Mouse (Mus musculus) midbrain, embryonic 11.5 days (tissue): ENCODE data around the gene Dusp12. TPM values are rescaled to one million over a fixed set of nuclear protein-coding genes. Genes with fewer than 3 reads are reported as not detected.

Source experiments
- ATAC-seq: fragments of 200-750 bp; cut with Nextera tagmentation; 2 replicates; pipeline ENCODE4 v1.8.0; 2017; ENCODE audit warnings: moderate TSS enrichment, moderate library complexity; ENCODE audit not compliant: low FRiP score
- DNase-seq: peaks from one replicate; pipeline ENCODE4 v3.0.0; 2015; ENCODE audit warnings: low spot score; ENCODE audit errors: missing footprints
- H3K27ac ChIP-seq: fragments of 300-500 bp; sonication (generic); 2 replicates; pipeline ENCODE4 v1.5.1; 2014; ENCODE audit warnings: low read depth, low read length
- H3K27me3 ChIP-seq: fragments of 300-500 bp; sonication (generic); 2 replicates; pipeline ENCODE4 v1.6.1; 2014; ENCODE audit warnings: mild to moderate bottlenecking, low read length, moderate library complexity, mixed read lengths; ENCODE audit not compliant: control insufficient read depth, insufficient read depth
- H3K36me3 ChIP-seq: fragments of 300-500 bp; sonication (generic); 2 replicates; pipeline ENCODE4 v1.6.1; 2014; ENCODE audit warnings: mild to moderate bottlenecking, low read length, moderate library complexity, mixed read lengths; ENCODE audit not compliant: control insufficient read depth, insufficient read depth
- H3K4me1 ChIP-seq: fragments of 300-500 bp; sonication (generic); 2 replicates; pipeline ENCODE4 v1.6.1; 2014; ENCODE audit warnings: low read length; ENCODE audit not compliant: control insufficient read depth, insufficient read depth
- H3K4me2 ChIP-seq: fragments of 300-500 bp; sonication (generic); 2 replicates; pipeline ENCODE4 v1.6.1; 2014; ENCODE audit warnings: mild to moderate bottlenecking, moderate library complexity
- H3K4me3 ChIP-seq: fragments of 300-500 bp; sonication (generic); 2 replicates; pipeline ENCODE4 v1.5.1; 2014; ENCODE audit warnings: low read depth, low read length
- H3K9ac ChIP-seq: fragments of 300-500 bp; sonication (generic); 2 replicates; pipeline ENCODE4 v1.6.1; 2014; ENCODE audit warnings: low read length
- H3K9me3 ChIP-seq: fragments of 300-500 bp; sonication (generic); 2 replicates; pipeline ENCODE4 v1.6.1; 2016; ENCODE audit warnings: low read length; ENCODE audit not compliant: control insufficient read depth
- WGBS: fragments of 180-500 bp; shearing (Covaris S2); extraction: QIAGEN DNeasy Blood & Tissue Kit; methylation state at CpG from one replicate; pipeline ENCODE4 v1.1.7; 2014; 5-methylcytosine and 5-hydroxymethylcytosine counted together
- polyA plus RNA-seq: library from polyadenylated mRNA; unstranded; fragments of >200 nt; fragmentation: Nextera tagmentation; extraction: Ambion mirVana; gene quantifications from 2 replicates; pipeline ENCODE4 v1.2.1, GENCODE M21; 2014

Gene Dusp12
- polyA plus RNA-seq, 1 experiment from 2014 or later = 28.9 TPM

GRCm38 (mm10) chr1:170924485-170924884 is 39.1 kb upstream of the Dusp12 start:
- ATAC-seq (no peak), DNase-seq (no peak)
- Histone ChIP-seq H3K36me3 (no peaks in the 10 kb centered on the region), H3K27ac (no peak overlapping the region), H3K4me2 (no peak overlapping the region), H3K27me3 (no peaks in the 10 kb centered on the region), H3K4me3 (no peak overlapping the region), H3K9ac (no peak overlapping the region), H3K4me1 (no peaks in the 10 kb centered on the region), H3K9me3 (no peaks in the 10 kb centered on the region)
- WGBS = 86% methylated on average over 6 of the region's 6 CpGs

GRCm38 (mm10) chr1:170919308-170919707 is 34.0 kb upstream of the Dusp12 start:
- Histone ChIP-seq H3K4me2 (no peak overlapping the region), H3K4me1 (no peaks in the 10 kb centered on the region), H3K9ac (no peak overlapping the region), H3K9me3 (no peaks in the 10 kb centered on the region), H3K27me3 (no peaks in the 10 kb centered on the region), H3K27ac (no peak overlapping the region), H3K4me3 (no peak overlapping the region), H3K36me3 (no peaks in the 10 kb centered on the region)
- DNase-seq (peak; percentile 70), ATAC-seq (no peak)
- WGBS = 91% methylated on average over 8 of the region's 8 CpGs

GRCm38 (mm10) chr1:170915657-170916056 is 30.3 kb upstream of the Dusp12 start:
- no peak overlapping the region for H3K4me3 ChIP-seq
- H3K4me2 ChIP-seq = no peak overlapping the region
- no peak overlapping the region for H3K9ac ChIP-seq
- no peaks in the 10 kb centered on the region for H3K27me3 ChIP-seq
- no peaks in the 10 kb centered on the region for H3K36me3 ChIP-seq
- 81% methylated on average over 5 of the region's 5 CpGs for WGBS
- no peaks in the 10 kb centered on the region for H3K9me3 ChIP-seq
- DNase-seq = no peak
- ATAC-seq = no peak
- no peak overlapping the region for H3K27ac ChIP-seq
- no peaks in the 10 kb centered on the region for H3K4me1 ChIP-seq

- peaks cover 14% of the 10 kb centered on the region for H3K27me3 ChIP-seq
- H3K4me3 ChIP-seq = no peak within 1 kb of the TSS
- H3K4me2 ChIP-seq = no peak within 1 kb of the TSS
- H3K4me1 ChIP-seq = peaks cover 5% of the 10 kb centered on the region; the same call in 1 of the 2 replicates
- no peak within 1 kb of the TSS for H3K27ac ChIP-seq
- 58% methylated on average over 5 of the region's 5 CpGs for WGBS
- no peak within 1 kb of the TSS for H3K9ac ChIP-seq
- no peaks in the 10 kb centered on the region for H3K36me3 ChIP-seq
- H3K9me3 ChIP-seq = no peaks in the 10 kb centered on the region
- ATAC-seq = no peak
- no peak for DNase-seq
These were observed 27.7 kb upstream of the Dusp12 start, which contains the start of gene Fcrlb for GRCm38 (mm10) chr1:170912891-170913615. TSS of gene Fcrlb (minus strand) at chr1:170912941.

- H3K27ac ChIP-seq = no peak overlapping the region
- peaks cover 23% of the 10 kb centered on the region for H3K27me3 ChIP-seq
- no peaks in the 10 kb centered on the region for H3K36me3 ChIP-seq
- no peak for ATAC-seq
- no peaks in the 10 kb centered on the region for H3K9me3 ChIP-seq
- 84% methylated on average over 11 of the region's 11 CpGs for WGBS
- no peak overlapping the region for H3K4me2 ChIP-seq
- DNase-seq = peak; percentile 51
- H3K9ac ChIP-seq = no peak overlapping the region
- no peak overlapping the region for H3K4me3 ChIP-seq
- peaks cover 7% of the 10 kb centered on the region; the same call in 1 of the 2 replicates for H3K4me1 ChIP-seq
These were observed 26.7 kb upstream of the Dusp12 start for GRCm38 (mm10) chr1:170911907-170912660.

GRCm38 (mm10) chr1:170908341-170908740 is 23.0 kb upstream of the Dusp12 start:
- no peaks in the 10 kb centered on the region for H3K36me3 ChIP-seq
- peak overlapping the region; percentile 43 for H3K9ac ChIP-seq
- peaks cover 7% of the 10 kb centered on the region; the same call in 1 of the 2 replicates for H3K4me1 ChIP-seq
- WGBS = 4% methylated on average over 21 of the region's 21 CpGs
- peak overlapping the region; percentile 82 for H3K4me2 ChIP-seq
- H3K27ac ChIP-seq = no peak overlapping the region
- H3K9me3 ChIP-seq = no peaks in the 10 kb centered on the region
- peaks cover 34% of the 10 kb centered on the region for H3K27me3 ChIP-seq
- DNase-seq = peak; percentile 92
- H3K4me3 ChIP-seq = peak overlapping the region; percentile 46
- peak; percentile 76 for ATAC-seq

GRCm38 (mm10) chr1:170907456-170908191 is 22.3 kb upstream of the Dusp12 start:
- Histone ChIP-seq H3K36me3 (no peaks in the 10 kb centered on the region), H3K4me1 (peaks cover 7% of the 10 kb centered on the region; the same call in 1 of the 2 replicates), H3K27ac (no peak overlapping the region), H3K4me3 (peak overlapping the region; percentile 46), H3K27me3 (peaks cover 34% of the 10 kb centered on the region), H3K9ac (peak overlapping the region; percentile 43), H3K9me3 (no peaks in the 10 kb centered on the region), H3K4me2 (peak overlapping the region; percentile 82)
- peak; percentile 91 for DNase-seq
- ATAC-seq = peak; percentile 81
- WGBS = under 1% methylated on average over 66 of the region's 71 CpGs

- no peak; the same call in 1 of the 2 replicates for ATAC-seq
- 21% methylated on average over 11 of the region's 11 CpGs for WGBS
- Histone ChIP-seq H3K27me3 (peaks cover 34% of the 10 kb centered on the region), H3K36me3 (no peaks in the 10 kb centered on the region), H3K9me3 (no peaks in the 10 kb centered on the region), H3K9ac (peak overlapping the region; percentile 43), H3K4me3 (peak overlapping the region; percentile 46), H3K27ac (no peak overlapping the region), H3K4me2 (peak overlapping the region; percentile 82), H3K4me1 (peaks cover 7% of the 10 kb centered on the region; the same call in 1 of the 2 replicates)
- DNase-seq = peak; percentile 93
These were observed 21.7 kb upstream of the Dusp12 start for GRCm38 (mm10) chr1:170907111-170907455.
